1 mouse cellular context compared by ENCODE assay signal in the genomic region with DNA sequence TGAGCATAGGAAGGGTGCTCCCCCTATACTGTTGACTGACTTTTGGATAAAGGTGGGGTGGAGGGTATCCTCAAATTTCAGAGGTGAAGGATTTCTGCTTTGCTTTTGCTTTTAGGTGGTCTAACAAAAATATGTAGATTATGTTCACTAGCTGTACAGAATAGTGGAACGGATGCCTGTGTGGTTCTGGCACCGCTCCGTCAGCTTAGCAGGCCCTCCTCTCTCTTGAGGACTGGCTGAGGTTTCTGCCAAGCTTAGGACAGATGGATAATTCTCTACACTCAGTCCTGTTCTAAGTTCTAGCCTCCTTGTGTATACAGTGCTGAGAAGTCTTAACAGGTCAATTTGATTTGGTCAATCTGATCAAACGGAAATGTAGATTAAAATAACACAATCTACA.
TF ChIP-seq lines count a peak whose summit lies in the region.

No protein-coding gene starts in this region.

TF ChIP-seq in CH12.LX, 34 proteins besides CTCF, POLR2A, EP300 and RAD21 (continued from another document):
- TF ChIP-seq JUN (IDR thresholded peaks at IDR 0.05; ENCODE audit: insufficient read depth, low read depth, low read length): no peak
- no peak for TF ChIP-seq SMC3 (IDR thresholded peaks at IDR 0.05; ENCODE audit: low read depth, low read length)
- TF ChIP-seq GABPA (IDR thresholded peaks at IDR 0.05; ENCODE audit: insufficient replicate concordance, low read depth, low read length): no peak
- TF ChIP-seq UBTF (IDR thresholded peaks at IDR 0.05; ENCODE audit: low read depth, low read length): no peak
- TF ChIP-seq POLR2AphosphoS2 (IDR thresholded peaks at IDR 0.05; ENCODE audit: low read depth, low read length): no peak; the same call in 1 of the 2 replicates
- no peak for TF ChIP-seq ETS1 (conservative IDR thresholded peaks at IDR 0.05; ENCODE audit: low read depth, low read length)
- TF ChIP-seq ELF1 (IDR thresholded peaks at IDR 0.05; ENCODE audit: low read depth, low read length): no peak
- no peak for TF ChIP-seq JUND (conservative IDR thresholded peaks at IDR 0.05; ENCODE audit: low read depth, low read length)
